Mouse (Mus musculus) kidney, adult 11 months (tissue): ENCODE measurements around the gene Map2k6.
"Not testable (repeated sequence)": the region's sequence is repeated elsewhere in the genome, so short reads cannot be mapped to it uniquely, and the experiment has no call there.

ENCODE experiments used
- DNase-seq: peaks from one replicate; pipeline ENCODE4 v3.0.0; 2022

Gene Map2k6

DNA sequence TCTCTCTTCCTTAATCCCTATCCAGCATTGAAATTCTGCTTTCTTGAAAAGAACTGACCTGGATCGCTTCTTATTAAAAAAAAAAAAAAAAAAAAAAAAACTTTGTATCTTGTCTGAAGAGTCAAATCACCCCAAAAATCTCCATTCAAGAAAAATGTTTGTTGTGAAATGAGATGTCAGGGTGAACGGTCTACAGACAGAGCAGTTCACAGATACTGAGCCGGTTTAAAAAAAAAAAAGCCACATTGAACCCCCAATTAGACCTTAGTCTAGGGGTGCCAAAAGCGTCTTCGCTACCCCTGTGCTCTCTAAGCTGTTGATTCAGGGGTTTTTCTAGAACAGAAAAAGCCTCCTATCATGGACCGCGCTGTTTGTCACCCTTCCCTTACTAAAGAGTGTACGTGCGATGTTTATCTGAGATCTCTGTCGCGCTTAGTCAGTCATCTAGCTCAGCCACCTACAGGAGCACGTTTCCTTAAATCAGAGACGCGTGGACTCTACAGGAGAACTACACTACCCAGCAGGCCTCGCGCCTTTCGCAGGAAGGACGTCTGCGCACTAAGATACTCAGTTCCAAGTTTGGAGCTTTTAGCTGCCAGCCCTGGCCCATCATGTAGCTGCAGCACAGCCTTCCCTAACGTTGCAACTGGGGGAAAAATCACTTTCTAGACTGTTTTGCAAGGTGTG lies at the start of gene Map2k6:
Gene Map2k6 (plus strand): TSS at position 570 of the 687 bp plus-strand sequence.
- peak; percentile 86 for DNase-seq

DNA sequence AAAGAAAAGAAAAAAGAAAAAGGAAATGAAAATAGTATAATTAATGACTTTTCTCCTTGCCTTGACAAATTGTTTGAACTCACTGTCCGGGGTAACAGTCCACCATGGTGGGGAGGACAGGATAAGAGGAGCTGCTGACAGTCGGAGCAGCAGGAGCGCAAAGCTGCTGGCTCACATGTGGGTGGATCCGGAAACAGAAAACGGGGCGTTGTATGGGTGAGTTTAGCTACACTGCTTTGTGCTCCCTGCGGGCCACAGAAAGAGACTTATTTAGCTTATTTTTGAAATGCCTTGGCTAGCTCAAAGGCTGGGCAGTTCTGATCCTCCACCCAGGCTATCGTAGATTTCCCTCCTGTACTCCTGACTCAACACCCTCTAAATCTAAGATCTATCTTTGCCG lies 44.7 kb upstream of the Map2k6 start:
- DNase-seq, result no peak

DNA sequence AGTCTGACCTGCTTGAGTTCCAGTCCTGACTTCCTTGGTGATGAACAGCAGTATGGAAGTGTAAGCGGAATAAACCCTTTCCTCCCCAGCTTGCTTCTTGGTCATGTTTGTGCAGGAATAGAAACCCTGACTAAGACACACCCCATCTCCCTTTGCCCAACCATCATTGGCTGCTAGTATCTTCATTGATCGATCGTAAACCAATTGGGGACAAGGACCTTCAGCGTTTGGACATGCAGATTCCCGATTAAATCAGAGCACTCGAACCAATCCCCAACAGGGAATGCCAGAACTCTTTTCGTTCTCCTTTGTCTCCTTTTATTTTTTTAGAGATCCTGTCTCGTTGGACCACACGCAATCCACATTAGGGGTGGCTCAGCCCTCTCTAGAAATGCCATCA lies 43.8 kb upstream of the Map2k6 start:
- DNase-seq, result not testable (repeated sequence)

DNA sequence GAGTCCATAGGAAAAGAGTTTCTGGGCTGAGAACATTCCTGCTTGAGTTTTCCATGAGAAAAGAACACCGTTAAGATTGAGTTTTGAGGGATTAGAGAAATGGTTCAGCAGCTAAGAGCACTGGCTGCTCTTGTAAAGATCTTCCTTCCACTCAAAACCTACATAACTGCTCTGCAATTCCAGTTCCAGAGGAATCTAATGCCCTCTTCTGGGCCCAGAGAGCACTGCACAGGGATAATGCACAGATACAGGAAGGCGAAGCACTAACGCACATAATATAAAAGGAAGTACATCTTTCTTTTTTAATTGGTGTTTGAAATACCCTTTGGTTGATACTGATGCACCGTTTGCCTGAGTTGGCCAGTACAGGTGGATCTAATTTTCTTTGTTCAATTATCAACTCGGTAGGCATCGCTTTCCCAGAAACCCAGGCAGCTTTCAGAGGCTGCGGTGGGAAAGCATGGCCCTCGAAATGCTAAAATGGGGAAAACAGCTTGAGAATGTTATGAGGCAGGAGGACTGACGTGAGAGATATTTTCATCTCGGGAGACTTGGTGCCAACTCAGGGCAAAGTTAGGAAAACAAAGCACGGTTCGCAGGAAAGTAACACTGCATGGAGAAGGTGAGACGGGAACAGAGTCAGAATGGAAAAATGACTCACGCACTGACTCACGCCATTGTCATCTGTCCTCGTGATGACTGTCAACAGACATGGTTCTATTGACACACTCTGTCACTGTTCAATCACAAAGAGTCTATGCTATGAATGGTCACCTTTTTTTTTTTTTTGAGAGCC lies 41.0 kb upstream of the Map2k6 start:
- no peak for DNase-seq

DNA sequence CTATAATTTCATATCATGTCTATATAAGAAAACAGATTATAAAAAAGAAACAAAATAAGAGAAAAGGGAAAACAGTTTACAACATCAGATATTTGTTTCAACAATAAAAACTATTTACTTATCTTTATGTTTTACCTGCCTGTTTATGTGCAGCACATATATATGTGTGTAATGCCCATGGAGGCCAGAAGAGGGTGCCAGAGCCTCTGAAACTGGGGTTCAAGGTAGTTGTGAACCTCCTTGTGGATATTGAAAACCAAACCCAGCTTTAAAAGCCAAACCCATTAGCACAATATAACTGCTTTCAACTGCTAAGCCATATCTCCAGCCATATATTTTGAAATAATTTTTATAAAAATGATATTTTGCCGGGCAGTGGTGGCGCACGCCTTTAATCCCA lies 33.9 kb upstream of the Map2k6 start:
- DNase-seq, result peak; percentile 60

DNA sequence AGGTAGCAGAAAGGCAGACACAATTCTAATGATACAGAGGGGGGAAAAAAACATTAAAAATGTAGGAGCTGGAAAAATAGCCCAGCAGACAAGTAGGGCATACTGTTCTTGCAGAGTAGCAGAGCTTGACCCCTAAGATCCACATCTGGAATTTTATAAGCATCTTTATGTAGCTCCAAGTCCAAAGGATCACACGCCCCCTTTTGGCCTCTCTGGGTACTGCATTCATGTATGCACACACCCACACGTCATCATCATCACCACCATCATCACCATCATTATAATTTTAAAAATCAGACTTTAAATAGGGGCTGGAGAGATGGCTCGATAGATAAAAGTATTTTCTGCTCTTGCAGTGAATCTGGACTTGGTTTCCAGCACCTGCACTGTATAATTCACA lies 32.0 kb upstream of the Map2k6 start:
- no peak for DNase-seq

DNA sequence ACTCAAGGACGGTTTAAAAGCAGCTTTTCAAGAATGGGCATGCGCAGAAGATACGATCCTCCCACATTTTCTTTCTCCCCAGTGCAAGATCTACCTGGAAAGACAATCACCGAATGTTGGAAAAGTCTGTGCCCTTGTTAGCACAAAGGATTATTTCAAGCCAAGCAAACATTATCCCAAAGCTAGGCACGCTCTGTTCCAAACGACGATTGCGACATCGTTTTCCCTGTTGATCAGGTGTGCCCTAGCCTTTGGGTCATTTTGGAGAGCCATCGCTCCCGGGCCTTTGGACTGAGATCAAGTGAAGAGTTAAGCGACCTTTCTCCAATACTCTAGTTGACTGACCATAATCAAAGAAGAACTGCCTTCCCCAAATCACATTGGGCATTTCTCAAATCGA lies 31.3 kb upstream of the Map2k6 start:
- DNase-seq, result no peak

DNA sequence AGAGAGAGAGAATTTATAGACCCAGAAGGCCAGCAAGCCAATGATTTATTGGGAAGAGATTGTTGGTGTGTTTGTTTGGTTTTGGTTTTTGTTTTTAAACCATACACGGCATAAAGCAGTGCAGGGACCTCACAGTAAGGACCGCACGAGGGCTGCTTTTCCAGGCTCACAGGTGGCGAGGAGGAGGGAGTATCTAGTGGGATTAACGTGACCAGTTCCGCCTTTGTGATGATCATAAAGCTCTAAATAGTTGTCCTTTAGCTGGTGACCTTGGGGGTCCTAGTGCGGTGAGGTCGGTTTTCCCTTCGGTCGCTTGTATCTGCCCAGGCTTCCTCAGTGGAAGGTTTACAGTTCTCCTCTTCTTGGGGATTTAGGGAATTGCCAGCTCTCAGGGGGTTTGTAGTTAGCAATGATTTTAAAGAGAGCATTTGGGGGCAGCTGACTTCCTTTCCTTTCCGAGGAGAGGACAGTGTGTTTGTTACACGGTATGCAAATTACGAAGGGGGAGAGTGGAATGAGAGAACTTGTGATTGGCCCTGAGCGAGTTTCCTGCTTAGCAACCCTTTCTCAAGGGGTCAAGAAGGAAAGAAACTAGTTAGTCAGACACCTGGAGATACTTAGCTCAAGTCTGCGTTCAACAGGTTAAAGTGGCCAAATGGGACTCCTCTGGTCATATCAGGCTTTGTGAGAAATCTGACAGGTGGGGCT lies 29.5 kb upstream of the Map2k6 start:
- peak; percentile 54 for DNase-seq

DNA sequence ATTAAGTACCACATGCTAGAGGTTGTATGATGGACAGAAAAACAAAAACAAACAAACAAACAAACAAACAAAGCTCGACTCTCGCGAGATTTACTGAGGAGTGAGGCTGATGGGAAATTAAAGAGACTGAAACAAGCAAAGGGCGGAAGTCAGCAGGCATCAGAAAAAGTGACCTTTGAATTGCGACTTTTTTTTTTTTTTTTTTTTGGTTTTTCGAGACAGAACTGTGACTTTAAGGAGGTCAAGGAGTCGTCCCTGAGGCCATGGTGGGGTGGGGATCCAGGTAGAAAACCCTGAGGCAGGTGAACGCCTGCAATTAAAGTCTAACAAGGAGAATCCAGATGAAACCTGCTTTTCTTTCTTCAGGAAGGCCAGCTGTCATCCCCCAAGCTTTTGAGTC lies 27.1 kb upstream of the Map2k6 start:
- no peak for DNase-seq

DNA sequence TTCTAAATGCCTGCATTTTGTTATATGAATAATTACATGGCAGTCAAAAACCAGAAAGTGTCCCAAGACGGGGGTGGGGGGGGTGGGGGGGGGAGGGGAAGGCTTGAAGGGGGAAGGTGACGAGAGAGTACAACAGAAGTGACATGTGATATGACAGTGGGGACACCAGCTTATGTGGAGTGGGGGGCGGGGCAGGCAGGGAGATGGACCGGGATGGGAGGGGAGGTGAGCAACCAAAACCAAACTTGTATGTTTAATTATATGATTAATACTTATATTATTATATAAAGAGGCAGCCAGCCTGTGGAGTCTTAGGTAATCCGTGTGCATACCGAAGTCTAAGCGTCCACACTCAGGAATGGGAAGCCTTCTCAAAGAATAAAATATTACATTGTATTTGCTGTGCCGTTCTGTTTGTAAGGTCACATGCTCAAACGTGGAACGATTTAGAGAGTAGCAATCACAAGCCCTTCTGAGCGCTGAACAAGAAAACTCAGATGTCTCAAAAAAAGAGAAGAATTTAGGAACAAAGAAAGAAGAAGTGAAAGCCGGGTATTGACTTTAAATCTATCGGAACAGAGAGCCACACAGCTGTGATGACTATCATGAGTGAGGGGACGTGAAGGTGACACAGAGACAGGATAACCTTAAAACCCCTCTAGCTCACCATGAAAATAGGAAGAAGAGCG lies 26.5 kb upstream of the Map2k6 start:
- no peak for DNase-seq

DNA sequence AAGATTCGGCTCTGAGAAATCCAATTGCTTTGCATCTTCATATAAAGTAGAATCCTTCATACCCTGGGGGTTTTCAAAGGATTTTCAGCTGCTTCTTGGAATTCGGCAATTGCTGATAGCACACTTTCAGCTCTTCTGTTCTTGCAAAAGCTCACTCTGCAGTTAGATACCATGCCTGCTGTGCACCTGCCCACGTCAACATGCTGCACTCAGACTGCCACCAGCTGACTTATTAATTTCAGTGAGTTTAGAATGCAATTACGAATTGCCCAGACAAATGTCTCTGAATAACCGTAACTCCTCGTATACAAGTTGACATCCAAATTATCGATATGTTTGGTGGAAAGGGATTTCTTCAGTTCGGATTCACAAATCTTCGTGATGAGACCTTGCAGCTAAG lies 24.9 kb upstream of the Map2k6 start:
- no peak for DNase-seq

DNA sequence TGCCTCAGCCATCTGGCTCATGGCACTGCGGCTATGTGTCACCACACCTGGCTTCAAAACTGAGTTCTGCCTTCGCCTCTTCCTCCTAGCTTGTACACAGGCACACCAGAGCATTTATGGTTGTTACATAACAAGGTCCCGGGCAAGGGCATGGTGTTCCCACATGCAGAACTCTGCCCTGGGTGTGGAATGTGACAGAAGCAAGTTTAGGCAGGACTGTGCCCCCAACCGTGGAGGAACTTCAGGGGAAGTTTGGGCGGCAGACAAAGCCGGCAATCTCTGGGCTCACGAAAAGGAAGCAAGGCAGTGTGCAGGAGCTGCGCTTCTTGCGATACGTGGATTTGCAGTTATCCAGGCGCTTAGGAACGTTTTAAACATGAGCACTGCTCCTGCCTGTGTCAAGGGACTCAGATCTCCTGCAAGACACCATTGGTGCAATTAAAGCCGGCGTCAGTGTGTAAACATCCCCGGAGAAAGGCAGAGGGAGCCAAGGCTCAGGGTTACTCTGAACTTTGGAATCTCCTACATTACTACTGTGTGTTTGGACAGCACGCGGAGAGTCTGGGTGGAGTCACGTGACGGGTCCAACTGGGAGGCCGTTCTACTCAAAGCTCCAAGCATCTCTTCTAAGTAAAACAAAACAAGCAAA lies 19.1 kb upstream of the Map2k6 start:
- peak; percentile 96 for DNase-seq

DNA sequence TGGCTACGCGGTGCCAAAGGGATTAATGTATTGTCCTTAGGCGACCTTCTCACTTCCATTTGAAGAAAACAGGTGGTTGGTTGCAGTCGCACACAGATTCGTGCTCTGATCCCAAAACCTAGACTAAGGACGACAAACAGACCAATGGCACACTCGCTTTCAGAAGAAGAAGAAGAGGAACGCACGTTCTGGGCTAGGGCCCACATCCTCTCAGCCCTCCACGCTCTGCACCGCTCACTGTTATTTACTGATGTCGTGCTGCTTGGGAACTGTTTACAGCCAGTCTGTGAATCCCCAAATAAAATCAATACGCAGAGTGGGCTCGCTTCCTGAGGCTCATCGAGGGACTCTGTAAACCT lies 18.6 kb upstream of the Map2k6 start:
- no peak for DNase-seq

DNA sequence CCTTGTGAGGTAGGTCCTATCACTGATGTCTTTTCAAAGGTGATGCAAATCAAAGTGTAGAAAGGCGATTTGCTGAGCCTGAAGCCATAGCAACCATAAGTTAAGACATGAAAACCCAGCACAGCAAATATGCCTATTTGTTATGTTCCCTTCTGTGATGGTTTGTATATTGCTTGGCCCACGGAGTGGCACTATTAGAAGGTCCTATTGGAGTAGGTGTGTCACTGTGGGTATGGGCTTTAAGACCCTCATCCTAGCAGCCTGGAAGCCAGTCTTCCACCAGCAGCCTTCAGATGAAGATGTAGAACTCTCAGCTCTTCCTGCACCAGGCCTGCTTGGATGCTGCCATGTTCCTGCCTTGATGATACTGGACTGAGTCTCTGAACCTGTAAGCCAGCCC lies 13.4 kb upstream of the Map2k6 start:
- no peak for DNase-seq

DNA sequence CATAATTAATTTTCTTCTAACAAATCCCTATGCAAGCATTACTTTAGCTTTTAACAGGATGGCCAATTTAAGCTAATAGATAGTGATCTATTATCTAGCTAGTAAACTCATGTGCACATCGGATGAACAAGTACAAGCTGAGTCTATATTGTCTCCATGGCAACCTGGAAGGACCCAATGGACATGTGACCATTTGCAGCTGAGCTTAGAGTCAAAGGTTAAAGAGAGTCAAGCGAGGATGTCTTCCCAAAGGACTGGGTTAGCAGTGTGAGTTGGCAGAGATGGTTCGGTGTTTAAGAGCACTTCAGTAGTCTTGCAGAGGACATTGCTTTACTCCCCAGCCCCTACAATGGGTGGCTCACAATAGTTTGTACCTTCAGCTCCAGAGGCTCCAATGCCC lies 6.2 kb upstream of the Map2k6 start:
- DNase-seq, result no peak

DNA sequence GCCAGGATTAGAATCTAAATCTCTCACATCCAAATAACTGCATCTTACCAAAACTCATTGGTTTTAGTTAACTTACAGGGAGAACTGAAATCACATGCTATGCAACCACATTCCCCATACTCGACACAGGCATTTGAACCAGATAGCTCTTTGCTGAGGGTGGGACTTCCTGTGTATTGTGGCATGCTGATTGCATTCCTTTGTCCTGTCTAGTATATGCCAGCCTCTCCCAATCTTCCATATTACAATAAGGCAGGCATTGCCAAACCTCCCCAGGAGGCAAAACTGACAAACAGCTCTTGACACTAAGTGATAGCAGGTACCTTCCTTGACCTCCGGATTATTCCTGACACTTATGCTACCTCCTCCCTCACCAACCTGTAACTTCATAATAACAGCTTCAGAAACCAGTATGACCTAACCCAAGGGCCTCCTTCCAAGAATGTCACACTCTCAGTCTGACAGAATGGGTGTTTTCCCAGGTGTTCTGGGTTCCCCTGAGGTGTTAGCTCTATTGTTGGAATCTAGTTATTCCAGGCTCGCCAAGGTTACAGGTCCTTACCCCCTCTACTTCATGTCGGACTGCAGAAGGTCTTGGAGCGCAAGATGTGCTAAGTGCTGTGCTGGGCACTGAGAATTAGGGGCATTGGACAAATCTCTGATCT lies 4.0 kb upstream of the Map2k6 start:
- no peak for DNase-seq

DNA sequence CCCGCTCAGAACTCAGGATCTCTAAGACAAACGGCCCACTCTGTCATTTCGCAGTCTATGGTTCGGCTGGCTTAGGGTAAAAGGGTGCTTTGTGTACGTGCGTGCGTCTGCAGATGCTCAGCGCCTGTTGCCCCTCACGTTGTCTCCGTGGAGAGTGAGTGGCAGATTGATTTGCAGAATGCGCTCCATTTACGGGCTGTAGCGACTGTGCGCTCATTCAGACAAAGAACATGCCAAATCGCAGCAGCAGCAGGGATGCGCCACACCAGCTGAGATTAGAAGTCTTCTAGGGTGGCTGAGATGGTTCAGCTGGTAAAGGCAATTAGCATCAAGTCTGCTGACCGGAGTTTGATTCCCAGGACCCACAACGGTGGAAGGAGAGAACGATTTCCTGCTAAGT lies 2.8 kb upstream of the Map2k6 start:
- DNase-seq, result no peak

DNA sequence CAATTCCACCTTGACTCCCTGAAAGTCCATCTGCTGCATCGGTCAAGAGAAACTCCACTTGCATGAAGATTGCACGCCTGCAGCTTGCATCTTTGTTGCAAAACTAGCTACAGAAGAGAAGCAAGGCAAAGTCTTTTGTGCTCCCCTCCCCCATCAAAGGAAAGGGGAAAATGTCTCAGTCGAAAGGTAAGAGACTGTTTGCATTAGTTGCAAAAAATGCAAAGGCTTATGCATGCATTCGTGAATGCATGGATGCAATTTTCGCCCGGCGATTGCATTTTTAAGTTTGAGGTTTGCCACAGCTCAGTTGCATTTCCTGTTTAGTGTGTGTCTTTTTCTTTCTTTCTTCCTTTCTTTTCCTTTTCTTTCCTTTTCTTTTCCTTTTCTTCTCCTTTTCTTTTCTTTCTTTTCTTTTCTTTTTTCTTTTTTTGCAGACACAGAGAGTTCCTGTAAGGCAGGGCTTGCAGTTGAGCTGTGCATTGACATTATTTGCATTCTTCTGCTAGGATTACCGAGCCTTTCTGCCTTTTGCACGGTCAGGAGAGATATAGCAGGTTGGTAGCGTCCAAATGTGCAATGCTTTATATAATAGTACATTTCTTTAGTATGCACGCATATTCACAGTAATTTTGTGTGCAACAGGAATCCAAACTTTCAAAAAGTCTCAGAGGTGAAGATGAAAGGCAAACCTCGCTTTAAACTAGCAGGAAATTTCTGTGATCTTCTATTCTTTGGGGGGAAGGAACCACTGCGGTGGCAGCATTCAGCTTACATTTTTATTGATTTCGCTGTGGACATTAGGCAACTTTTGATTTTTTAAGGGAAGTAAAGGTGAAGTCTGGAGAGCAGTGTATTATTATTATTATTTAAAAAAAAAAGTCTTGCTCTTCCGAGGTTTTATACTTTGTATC lies 573 bp downstream of the Map2k6 start:
- DNase-seq, result no peak

DNA sequence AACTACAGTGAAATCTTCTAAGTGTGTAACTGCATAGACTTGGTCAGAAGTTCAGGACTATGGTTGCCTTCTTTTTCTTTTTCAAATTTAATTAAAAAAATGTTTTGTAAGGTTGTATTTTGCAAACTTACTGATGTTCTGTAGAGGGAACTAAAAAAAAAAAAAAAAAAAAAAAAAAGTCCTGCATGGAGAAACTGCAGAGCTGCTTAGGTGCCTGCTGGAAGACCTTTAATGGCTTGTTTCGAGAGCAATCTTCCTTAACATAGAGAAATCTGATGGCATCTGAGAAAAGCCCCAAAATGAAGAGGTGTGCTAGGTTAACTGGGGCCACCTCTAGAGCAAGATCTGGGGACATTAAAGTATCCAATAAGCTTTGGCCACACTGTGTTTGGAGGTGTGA lies 1.4 kb downstream of the Map2k6 start:
- DNase-seq, result no peak

DNA sequence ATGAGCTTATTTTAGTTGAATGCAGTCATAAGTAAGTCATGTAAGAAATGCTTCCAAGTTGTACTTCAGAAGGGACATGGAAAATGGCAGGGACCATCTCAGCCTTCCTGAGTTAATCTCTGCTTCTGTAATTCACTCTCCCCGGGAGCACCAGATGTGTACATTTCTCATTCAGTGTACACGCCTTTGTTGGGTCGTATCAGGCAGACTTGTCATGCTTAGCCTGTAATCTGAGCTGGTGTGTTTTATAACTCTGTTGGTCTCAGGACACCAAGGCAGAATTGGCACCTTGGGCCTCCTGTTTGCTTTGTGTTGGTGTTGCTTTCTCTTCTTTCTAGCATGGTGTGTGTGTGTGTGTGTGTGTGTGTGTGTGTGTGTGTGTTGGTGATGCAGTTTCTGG lies 3.7 kb downstream of the Map2k6 start:
- no peak for DNase-seq

DNA sequence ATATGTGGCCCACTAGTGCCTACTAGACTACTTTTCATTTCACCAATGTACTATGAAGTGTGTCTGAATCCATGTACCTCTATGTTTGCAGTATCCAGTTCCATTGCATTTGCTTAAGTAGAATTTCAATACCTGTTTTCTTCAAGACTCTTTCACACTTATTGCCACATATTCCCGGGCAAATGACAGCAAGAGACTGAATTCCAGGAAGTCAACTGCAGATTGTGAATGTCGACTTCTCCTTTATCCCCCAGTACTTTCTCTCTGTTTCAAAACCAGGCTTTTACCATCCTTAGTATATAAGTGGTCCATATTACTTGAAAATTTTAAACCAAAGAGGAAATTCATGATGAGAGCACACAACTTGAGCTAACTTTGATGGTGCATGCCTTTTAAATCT lies 4.7 kb downstream of the Map2k6 start:
- DNase-seq, result no peak
